Mouse (Mus musculus) small intestine, adult 2 months (tissue): ENCODE data around the gene Schip1.

ENCODE experiments used
- CTCF ChIP-seq: fragments of 200-500 bp; IDR thresholded peaks from 2 replicates; pipeline ENCODE4 v1.5.1; 2012; ENCODE audit warnings: low read depth, mild to moderate bottlenecking, control low read depth, inconsistent platforms, low read length, moderate library complexity, mixed read lengths; ENCODE audit not compliant: insufficient replicate concordance, insufficient read length; ENCODE audit errors: extremely low read depth
- POLR2A ChIP-seq: fragments of 200-500 bp; IDR thresholded peaks from 2 replicates; pipeline ENCODE4 v1.6.1; 2012; ENCODE audit warnings: low read depth, mild to moderate bottlenecking, control low read depth, inconsistent platforms, low read length, moderate library complexity

DNA sequence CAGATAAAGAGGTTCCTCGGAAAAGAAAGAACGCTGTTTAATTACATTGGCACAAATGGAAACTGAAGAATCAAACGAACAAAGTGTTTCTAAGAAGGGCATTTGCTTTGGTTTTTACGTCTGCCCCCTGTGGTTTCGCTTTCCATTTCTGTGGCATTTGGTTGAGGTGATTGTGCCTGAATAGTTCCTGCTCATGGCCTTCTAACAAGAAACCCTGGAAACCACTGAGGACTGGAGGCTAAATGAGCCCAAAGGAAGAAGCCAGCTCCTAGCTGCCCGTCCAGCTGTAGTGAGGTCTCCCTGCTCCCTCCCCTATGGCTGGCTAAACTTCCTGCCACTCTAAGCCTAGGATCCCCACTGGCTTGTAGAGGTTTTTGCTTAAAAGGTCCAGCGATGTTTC is 573.4 kb downstream of the Schip1 start:
- TF ChIP-seq CTCF = no peak
- TF ChIP-seq POLR2A = no peak
